Mouse (Mus musculus) adipose tissue, adult 10 weeks (tissue): ENCODE measurements around the gene Eif2b1. TPM values are rescaled to one million over a fixed set of nuclear protein-coding genes. Genes with fewer than 3 reads are reported as not detected.

Experiments used
- polyA plus RNA-seq: library from polyadenylated mRNA; stranded (reverse); fragments of 350-450 nt; fragmentation: Illumina TruSeq; extraction: RNeasy Lipid Tissue Mini Kit (QIAGEN cat#74804); gene quantifications from one replicate; pipeline ENCODE4 v1.2.3, GENCODE M21; 2014; ENCODE audit warnings: low read depth, low replicate concordance

The Eif2b1 gene
- polyA plus RNA-seq, result 28.2 TPM

GRCm38 (mm10) chr5:124578633-124579317, at the start of gene Eif2b1, which contains the start of gene Gtf2h3:
Gene Eif2b1, minus strand, starts transcription at chr5:124579131.
Gene Gtf2h3, plus strand, starts transcription at chr5:124579140.

DNA sequence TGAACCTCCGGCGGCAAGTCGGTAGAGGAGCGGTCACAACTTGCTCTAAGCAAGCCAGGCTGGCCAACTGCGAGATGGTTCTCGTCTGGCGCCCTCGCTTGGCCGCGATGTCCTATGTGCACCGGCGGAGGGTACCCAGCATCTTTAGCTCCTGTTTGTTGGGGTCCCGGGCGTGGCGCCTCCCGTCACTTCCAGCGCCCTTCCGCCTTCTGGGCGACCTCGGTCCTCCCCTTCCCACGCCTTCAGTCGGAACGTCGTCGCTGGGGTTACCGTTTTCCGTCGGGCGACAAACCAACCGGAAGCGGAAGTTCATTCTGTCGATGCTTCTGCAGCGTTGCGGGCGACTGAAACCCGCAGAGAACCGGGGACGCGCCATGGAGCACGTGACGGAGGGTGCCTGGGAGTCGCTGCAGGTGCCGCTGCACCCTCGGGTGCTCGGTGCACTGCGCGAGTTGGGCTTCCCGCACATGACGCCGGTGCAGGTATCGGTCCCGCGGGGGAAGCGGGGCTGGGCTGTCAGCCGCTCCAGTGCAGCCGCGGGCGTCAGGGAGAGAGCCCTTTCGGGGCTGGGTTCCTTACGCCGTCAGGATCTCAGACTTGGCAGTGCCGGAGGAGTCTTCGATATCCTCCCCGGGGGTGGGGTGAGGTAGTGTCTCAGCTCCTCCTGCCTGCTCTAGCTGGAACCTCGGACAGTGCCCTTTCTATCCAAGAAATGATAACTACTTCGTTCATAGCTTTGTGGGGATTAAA, 26.2 kb downstream of the Eif2b1 start, which contains the start of gene Ddx55:
Gene Ddx55 (plus strand): TSS at position 307 of the 750 bp plus-strand sequence.

DNA sequence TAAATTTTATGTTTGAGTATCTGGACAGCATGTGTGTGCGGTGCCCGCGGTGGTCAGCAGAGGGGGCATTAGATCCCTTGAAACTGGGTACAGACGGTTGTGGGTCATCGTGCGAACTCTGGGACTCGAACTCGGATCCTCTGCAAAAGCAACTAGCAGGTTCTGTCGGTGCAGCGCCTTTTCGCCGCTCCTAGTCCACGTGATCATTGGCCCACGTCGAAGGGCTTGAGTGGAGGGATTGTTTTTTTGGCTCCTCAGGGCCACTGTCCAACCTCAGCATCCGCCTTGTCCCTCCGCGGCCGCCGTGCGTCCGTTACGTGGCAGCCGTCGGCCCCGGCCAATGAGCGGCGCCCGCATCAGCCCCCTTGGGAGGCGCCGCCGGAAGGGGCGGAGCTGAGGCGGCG, 38.5 kb downstream of the Eif2b1 start, which contains the start of gene Tmed2:
Gene Tmed2 (plus strand): TSS at position 313 of the 404 bp plus-strand sequence.

DNA sequence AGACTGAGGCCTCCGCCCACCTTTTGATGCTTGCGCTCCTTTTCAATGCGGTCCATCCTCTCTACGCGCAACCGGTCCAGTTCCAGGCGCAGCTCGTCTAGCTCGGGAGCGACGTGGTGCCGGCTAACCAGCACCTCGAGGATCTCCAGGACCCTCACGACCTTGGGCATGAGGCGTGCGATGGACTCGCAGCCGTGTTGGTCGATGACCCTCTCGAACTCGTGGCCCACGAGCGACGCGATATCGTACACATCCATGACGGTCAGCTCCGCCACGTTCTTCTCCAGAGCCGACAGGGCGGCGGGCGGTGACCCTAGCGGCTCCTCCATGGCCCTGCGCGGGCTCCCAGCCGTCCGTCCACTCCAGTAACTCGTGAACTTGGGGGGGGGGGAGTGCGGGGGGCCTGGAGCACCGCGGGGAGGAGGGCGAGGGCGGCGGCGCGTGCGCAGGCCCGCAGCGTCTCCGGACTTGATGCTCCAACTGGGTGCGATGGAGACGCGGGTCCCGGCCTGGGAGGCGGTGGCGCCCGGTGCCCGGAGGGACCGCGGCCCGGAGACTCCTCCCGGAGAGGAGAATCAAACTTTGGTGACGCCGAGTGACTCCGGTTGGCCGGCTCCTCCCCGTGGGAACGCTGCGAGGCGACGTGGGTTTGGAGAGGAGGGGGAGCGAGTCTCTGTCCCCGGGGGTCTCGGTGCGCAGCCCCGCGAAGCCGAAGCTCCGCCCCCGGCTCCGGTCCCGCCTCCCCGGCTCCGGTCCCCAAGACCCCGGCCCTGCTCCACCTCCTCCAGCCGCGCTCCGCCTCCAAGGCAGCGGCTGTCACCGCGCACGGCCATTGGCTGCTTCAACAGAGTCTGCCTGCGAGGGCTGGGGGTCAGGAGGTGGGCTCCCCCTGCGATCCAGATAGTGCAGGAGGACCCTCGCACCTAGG, 48.0 kb downstream of the Eif2b1 start, which contains the start of gene Rilpl1:
Gene Rilpl1 (minus strand): TSS at position 737 of the 928 bp plus-strand sequence.

Other genes with a start within 250 kb of the Eif2b1 start
- gene Cdk2ap1, start 216.0 kb downstream of the Eif2b1 start, polyA plus RNA-seq, result 130 TPM
- 27.4 TPM for gene Sbno1, start 153.1 kb downstream of the Eif2b1 start, polyA plus RNA-seq
- 71.2 TPM for gene Kmt5a, start 139.2 kb downstream of the Eif2b1 start, polyA plus RNA-seq
- 21.1 TPM for gene Rilpl2, start 100.8 kb downstream of the Eif2b1 start, polyA plus RNA-seq
- gene Snrnp35, start 96.0 kb downstream of the Eif2b1 start, polyA plus RNA-seq, result 12.0 TPM
- gene Rilpl1, start 47.7 kb downstream of the Eif2b1 start, polyA plus RNA-seq, result 31.6 TPM
- gene Tmed2, start 38.4 kb downstream of the Eif2b1 start, polyA plus RNA-seq, result 440 TPM
- 10.4 TPM for gene Ddx55, start 26.3 kb downstream of the Eif2b1 start, polyA plus RNA-seq
- gene Gtf2h3, start within 50 bp of the Eif2b1 start, polyA plus RNA-seq, result 27.6 TPM
- 24.2 TPM for gene Atp6v0a2, start 49.4 kb upstream of the Eif2b1 start, polyA plus RNA-seq
- gene Dnah10, start 146.0 kb upstream of the Eif2b1 start, polyA plus RNA-seq, result 2.2 TPM